Mouse (Mus musculus): ENCODE results near the gene Dnajb7. TPM values are rescaled to one million over a fixed set of nuclear protein-coding genes. Genes with fewer than 3 reads are reported as not detected.
"Not testable (repeated sequence)": the region's sequence is repeated elsewhere in the genome, so short reads cannot be mapped to it uniquely, and the experiment has no call there.

The Dnajb7 gene
- polyA plus RNA-seq, 1 experiment from 2014 or later = 1.2 TPM

- no peak for DNase-seq (ENCODE audit: low spot score)
- Histone ChIP-seq H3K9me3 (ENCODE audit: control insufficient read depth, low read length) (no peaks in the 10 kb centered on the region), H3K27ac (ENCODE audit: low read depth, low read length) (no peak overlapping the region), H3K4me1 (replicated peaks; ENCODE audit: control insufficient read depth, insufficient read depth, low read length) (no peaks in the 10 kb centered on the region), H3K36me3 (ENCODE audit: control insufficient read depth, insufficient read depth, low read length) (no peaks in the 10 kb centered on the region), H3K4me3 (ENCODE audit: low read depth, low read length) (no peak overlapping the region), H3K9ac (ENCODE audit: low read depth, low read length) (no peak overlapping the region), H3K4me2 (replicated peaks; ENCODE audit: low read depth, low read length) (no peak overlapping the region), H3K27me3 (ENCODE audit: control insufficient read depth, insufficient read depth, low read length) (no peaks in the 10 kb centered on the region)
- no peak for ATAC-seq (ENCODE audit: low FRiP score)
- WGBS = 89% methylated on average over 4 of the region's 4 CpGs
These were observed 10.0 kb upstream of the Dnajb7 start for GRCm38 (mm10) chr15:81418065-81418464.

GRCm38 (mm10) chr15:81416763-81417310 lies 8.7 kb upstream of the Dnajb7 start:
- WGBS = 13% methylated on average over 22 of the region's 22 CpGs
- peak; percentile 56; the same call in 1 of the 2 replicates for ATAC-seq (ENCODE audit: low FRiP score)

GRCm38 (mm10) chr15:81405008-81405407 lies 3.1 kb downstream of the Dnajb7 start:
- Histone ChIP-seq H3K27me3 (ENCODE audit: control insufficient read depth, insufficient read depth, low read length) (no peaks in the 10 kb centered on the region), H3K36me3 (ENCODE audit: control insufficient read depth, insufficient read depth, low read length) (no peaks in the 10 kb centered on the region), H3K4me2 (replicated peaks; ENCODE audit: low read depth, low read length) (no peak overlapping the region), H3K27ac (ENCODE audit: low read depth, low read length) (no peak overlapping the region), H3K4me3 (ENCODE audit: low read depth, low read length) (no peak overlapping the region), H3K4me1 (replicated peaks; ENCODE audit: control insufficient read depth, insufficient read depth, low read length) (no peaks in the 10 kb centered on the region), H3K9me3 (ENCODE audit: control insufficient read depth, low read length) (no peaks in the 10 kb centered on the region), H3K9ac (ENCODE audit: low read depth, low read length) (no peak overlapping the region)
- DNase-seq (ENCODE audit: low spot score) (no peak), ATAC-seq (ENCODE audit: low FRiP score) (no peak)
- 87% methylated on average over 3 of the region's 3 CpGs for WGBS

More at GRCm38 (mm10) chr15:81416763-81417310, 8.7 kb upstream of the Dnajb7 start:
- peak overlapping the region; percentile 28 for H3K4me2 ChIP-seq (replicated peaks; ENCODE audit: low read depth, low read length)
- H3K36me3 ChIP-seq (ENCODE audit: control insufficient read depth, insufficient read depth, low read length); H3K4me3 ChIP-seq (ENCODE audit: low read depth, low read length); H3K27me3 ChIP-seq (ENCODE audit: control insufficient read depth, insufficient read depth, low read length); H3K4me1 ChIP-seq (replicated peaks; ENCODE audit: control insufficient read depth, insufficient read depth, low read length); H3K9ac ChIP-seq (ENCODE audit: low read depth, low read length); H3K9me3 ChIP-seq (ENCODE audit: control insufficient read depth, low read length); H3K27ac ChIP-seq (ENCODE audit: low read depth, low read length): not testable (repeated sequence)
- DNase-seq (ENCODE audit: low spot score) = peak; percentile 53

- WGBS = under 1% methylated on average over 50 of the region's 50 CpGs
- H3K27ac ChIP-seq (ENCODE audit: low read depth, low read length) = peak within 1 kb of the TSS; percentile 88
- H3K4me1 ChIP-seq (replicated peaks; ENCODE audit: control insufficient read depth, insufficient read depth, low read length) = no peaks in the 10 kb centered on the region; the same call in 1 of the 2 replicates
- no peaks in the 10 kb centered on the region for H3K27me3 ChIP-seq (ENCODE audit: control insufficient read depth, insufficient read depth, low read length)
- ATAC-seq (ENCODE audit: low FRiP score) (peak; percentile 99), DNase-seq (ENCODE audit: low spot score) (peak; percentile 96)
- no peaks in the 10 kb centered on the region for H3K36me3 ChIP-seq (ENCODE audit: control insufficient read depth, insufficient read depth, low read length)
- peak within 1 kb of the TSS; percentile 92 for H3K4me3 ChIP-seq (ENCODE audit: low read depth, low read length)
- no peaks in the 10 kb centered on the region for H3K9me3 ChIP-seq (ENCODE audit: control insufficient read depth, low read length)
- peak within 1 kb of the TSS; percentile 91 for H3K9ac ChIP-seq (ENCODE audit: low read depth, low read length)
- H3K4me2 ChIP-seq (replicated peaks; ENCODE audit: low read depth, low read length) = peak within 1 kb of the TSS; percentile 88
These were observed 8.3 kb downstream of the Dnajb7 start, which contains the start of the genes St13 and Xpnpep3 for GRCm38 (mm10) chr15:81399638-81400315. Gene St13 (minus strand): TSS chr15:81400077. Gene Xpnpep3 (plus strand): TSS chr15:81400138.

- DNase-seq (ENCODE audit: low spot score) = no peak
- Histone ChIP-seq H3K4me3 (ENCODE audit: low read depth, low read length) (peak overlapping the region; percentile 92), H3K27me3 (ENCODE audit: control insufficient read depth, insufficient read depth, low read length) (no peaks in the 10 kb centered on the region), H3K4me2 (replicated peaks; ENCODE audit: low read depth, low read length) (peak overlapping the region; percentile 88), H3K36me3 (ENCODE audit: control insufficient read depth, insufficient read depth, low read length) (no peaks in the 10 kb centered on the region), H3K9ac (ENCODE audit: low read depth, low read length) (peak overlapping the region; percentile 91), H3K9me3 (ENCODE audit: control insufficient read depth, low read length) (no peaks in the 10 kb centered on the region), H3K4me1 (replicated peaks; ENCODE audit: control insufficient read depth, insufficient read depth, low read length) (no peaks in the 10 kb centered on the region; the same call in 1 of the 2 replicates), H3K27ac (ENCODE audit: low read depth, low read length) (peak overlapping the region; percentile 88)
- WGBS = under 1% methylated on average over 21 of the region's 21 CpGs
- ATAC-seq (ENCODE audit: low FRiP score) = no peak; the same call in 1 of the 2 replicates
These were observed 8.8 kb downstream of the Dnajb7 start for GRCm38 (mm10) chr15:81399297-81399637.

- Histone ChIP-seq H3K9ac (ENCODE audit: low read depth, low read length) (no peak overlapping the region), H3K4me2 (replicated peaks; ENCODE audit: low read depth, low read length) (peak overlapping the region; percentile 88), H3K4me1 (replicated peaks; ENCODE audit: control insufficient read depth, insufficient read depth, low read length) (no peaks in the 10 kb centered on the region; the same call in 1 of the 2 replicates), H3K4me3 (ENCODE audit: low read depth, low read length) (peak overlapping the region; percentile 92), H3K9me3 (ENCODE audit: control insufficient read depth, low read length) (no peaks in the 10 kb centered on the region), H3K27ac (ENCODE audit: low read depth, low read length) (no peak overlapping the region), H3K36me3 (ENCODE audit: control insufficient read depth, insufficient read depth, low read length) (no peaks in the 10 kb centered on the region), H3K27me3 (ENCODE audit: control insufficient read depth, insufficient read depth, low read length) (no peaks in the 10 kb centered on the region)
- ATAC-seq (ENCODE audit: low FRiP score) = no peak
- no peak for DNase-seq (ENCODE audit: low spot score)
These were observed 9.9 kb downstream of the Dnajb7 start for GRCm38 (mm10) chr15:81398189-81398588.

- no peak for DNase-seq (ENCODE audit: low spot score)
- Histone ChIP-seq H3K4me1 (replicated peaks; ENCODE audit: control insufficient read depth, insufficient read depth, low read length) (no peaks in the 10 kb centered on the region; the same call in 1 of the 2 replicates), H3K9ac (ENCODE audit: low read depth, low read length) (no peak overlapping the region), H3K9me3 (ENCODE audit: control insufficient read depth, low read length) (no peaks in the 10 kb centered on the region), H3K36me3 (ENCODE audit: control insufficient read depth, insufficient read depth, low read length) (no peaks in the 10 kb centered on the region), H3K4me3 (ENCODE audit: low read depth, low read length) (no peak overlapping the region), H3K27me3 (ENCODE audit: control insufficient read depth, insufficient read depth, low read length) (no peaks in the 10 kb centered on the region), H3K4me2 (replicated peaks; ENCODE audit: low read depth, low read length) (no peak overlapping the region), H3K27ac (ENCODE audit: low read depth, low read length) (no peak overlapping the region)
- no peak for ATAC-seq (ENCODE audit: low FRiP score)
- 93% methylated on average over 8 of the region's 8 CpGs for WGBS
These were observed 13.7 kb downstream of the Dnajb7 start for GRCm38 (mm10) chr15:81394211-81394915.

- ATAC-seq (ENCODE audit: low FRiP score) (no peak), DNase-seq (ENCODE audit: low spot score) (no peak)
- no peaks in the 10 kb centered on the region for H3K36me3 ChIP-seq (ENCODE audit: control insufficient read depth, insufficient read depth, low read length)
These were observed 15.1 kb downstream of the Dnajb7 start for GRCm38 (mm10) chr15:81392997-81393396.

More at GRCm38 (mm10) chr15:81392997-81393396, 15.1 kb downstream of the Dnajb7 start:
- no peak overlapping the region for H3K9ac ChIP-seq (ENCODE audit: low read depth, low read length)
- no peaks in the 10 kb centered on the region for H3K27me3 ChIP-seq (ENCODE audit: control insufficient read depth, insufficient read depth, low read length)
- H3K4me3 ChIP-seq (ENCODE audit: low read depth, low read length) = no peak overlapping the region
- no peaks in the 10 kb centered on the region for H3K9me3 ChIP-seq (ENCODE audit: control insufficient read depth, low read length)
- no peaks in the 10 kb centered on the region for H3K4me1 ChIP-seq (replicated peaks; ENCODE audit: control insufficient read depth, insufficient read depth, low read length)
- H3K27ac ChIP-seq (ENCODE audit: low read depth, low read length) = no peak overlapping the region
- no peak overlapping the region for H3K4me2 ChIP-seq (replicated peaks; ENCODE audit: low read depth, low read length)
